Mouse (Mus musculus): ENCODE measurements around the gene Fndc3a.

Fndc3a gene

GRCm38 (mm10) chr14:72677247-72677646, 32.6 kb downstream of the Fndc3a start:
- DNase-seq (ENCODE audit: low read depth, low spot score), result no peak

- no peak for DNase-seq (ENCODE audit: low read depth, low spot score)
These were observed 37.9 kb downstream of the Fndc3a start for GRCm38 (mm10) chr14:72671911-72672310.

GRCm38 (mm10) chr14:72670987-72671386, 38.8 kb downstream of the Fndc3a start:
- no peak for DNase-seq (ENCODE audit: low read depth, low spot score)

GRCm38 (mm10) chr14:72649268-72649667, 60.5 kb downstream of the Fndc3a start:
- no peak for DNase-seq (ENCODE audit: low read depth, low spot score)

GRCm38 (mm10) chr14:72645512-72645911, 64.3 kb downstream of the Fndc3a start:
- DNase-seq (ENCODE audit: low read depth, low spot score), result no peak

GRCm38 (mm10) chr14:72644620-72645019, 65.2 kb downstream of the Fndc3a start:
- no peak for DNase-seq (ENCODE audit: low read depth, low spot score)

GRCm38 (mm10) chr14:72638507-72638906, 71.3 kb downstream of the Fndc3a start:
- DNase-seq (ENCODE audit: low read depth, low spot score), result no peak

GRCm38 (mm10) chr14:72633571-72633970, 76.2 kb downstream of the Fndc3a start:
- DNase-seq (ENCODE audit: low read depth, low spot score), result no peak

- no peak for DNase-seq (ENCODE audit: low read depth, low spot score)
These were observed 84.4 kb downstream of the Fndc3a start for GRCm38 (mm10) chr14:72625411-72625810.

- DNase-seq (ENCODE audit: low read depth, low spot score), result no peak
These were observed 105.7 kb downstream of the Fndc3a start for GRCm38 (mm10) chr14:72604077-72604476.

GRCm38 (mm10) chr14:72603194-72603521, 106.6 kb downstream of the Fndc3a start:
- DNase-seq (ENCODE audit: low read depth, low spot score), result no peak

- peak; percentile 97 for DNase-seq (ENCODE audit: low read depth, low spot score)
These were observed 107.1 kb downstream of the Fndc3a start for GRCm38 (mm10) chr14:72602521-72603193.

GRCm38 (mm10) chr14:72601381-72602305, 108.2 kb downstream of the Fndc3a start:
- peak; percentile 10 for DNase-seq (ENCODE audit: low read depth, low spot score)

- DNase-seq (ENCODE audit: low read depth, low spot score), result peak; percentile 52
These were observed 109.4 kb downstream of the Fndc3a start for GRCm38 (mm10) chr14:72600375-72600774.

GRCm38 (mm10) chr14:72598976-72599740, 110.6 kb downstream of the Fndc3a start:
- no peak for DNase-seq (ENCODE audit: low read depth, low spot score)

- DNase-seq (ENCODE audit: low read depth, low spot score), result peak; percentile 24
These were observed 115.6 kb downstream of the Fndc3a start for GRCm38 (mm10) chr14:72594191-72594590.

- no peak for DNase-seq (ENCODE audit: low read depth, low spot score)
These were observed 120.4 kb downstream of the Fndc3a start for GRCm38 (mm10) chr14:72589415-72589814.

- DNase-seq (ENCODE audit: low read depth, low spot score), result no peak
These were observed 126.8 kb downstream of the Fndc3a start for GRCm38 (mm10) chr14:72582979-72583378.

GRCm38 (mm10) chr14:72580991-72581390, 128.8 kb downstream of the Fndc3a start:
- DNase-seq (ENCODE audit: low read depth, low spot score), result no peak

GRCm38 (mm10) chr14:72576283-72576682, 133.5 kb downstream of the Fndc3a start:
- DNase-seq (ENCODE audit: low read depth, low spot score), result peak; percentile 20

GRCm38 (mm10) chr14:72563941-72564340, 145.9 kb downstream of the Fndc3a start:
- peak; percentile 25 for DNase-seq (ENCODE audit: low read depth, low spot score)

- DNase-seq (ENCODE audit: low read depth, low spot score), result no peak
These were observed 151.0 kb downstream of the Fndc3a start for GRCm38 (mm10) chr14:72558795-72559194.
